Mouse (Mus musculus) kidney, postnatal 14 days (tissue): ENCODE data around the gene Ahnak2.
"Not testable (repeated sequence)": the region's sequence is repeated elsewhere in the genome, so short reads cannot be mapped to it uniquely, and the experiment has no call there.

Experiments used
- DNase-seq: peaks from one replicate; pipeline ENCODE4 v3.0.0; 2022; ENCODE audit warnings: mixed read lengths

The Ahnak2 gene

GRCm38 (mm10) chr12:112801864-112802846, at the start of gene Ahnak2:
Ahnak2 (minus strand) TSS chr12:112802657.
- peak; percentile 61 for DNase-seq

GRCm38 (mm10) chr12:112851116-112851515, 48.7 kb upstream of the Ahnak2 start:
- no peak for DNase-seq

- DNase-seq = no peak
Observed at GRCm38 (mm10) chr12:112850344-112850743, 47.9 kb upstream of the Ahnak2 start.

GRCm38 (mm10) chr12:112849235-112850022, 47.0 kb upstream of the Ahnak2 start:
- DNase-seq = peak; percentile 34

GRCm38 (mm10) chr12:112847880-112848279, 45.4 kb upstream of the Ahnak2 start:
- no peak for DNase-seq

- peak; percentile 89 for DNase-seq
Observed at GRCm38 (mm10) chr12:112843803-112844202, 41.3 kb upstream of the Ahnak2 start.

- DNase-seq = not testable (repeated sequence)
Observed at GRCm38 (mm10) chr12:112842128-112842527, 39.7 kb upstream of the Ahnak2 start.

- not testable (repeated sequence) for DNase-seq
Observed at GRCm38 (mm10) chr12:112841338-112841892, 39.0 kb upstream of the Ahnak2 start.

GRCm38 (mm10) chr12:112840209-112841086, 38.0 kb upstream of the Ahnak2 start:
- DNase-seq = no peak

- no peak for DNase-seq
Observed at GRCm38 (mm10) chr12:112835046-112835445, 32.6 kb upstream of the Ahnak2 start.

GRCm38 (mm10) chr12:112833527-112833926, 31.1 kb upstream of the Ahnak2 start:
- DNase-seq = no peak

- no peak for DNase-seq
Observed at GRCm38 (mm10) chr12:112832411-112832810, 30.0 kb upstream of the Ahnak2 start.

GRCm38 (mm10) chr12:112830570-112830969, 28.1 kb upstream of the Ahnak2 start:
- no peak for DNase-seq

- DNase-seq = no peak
Observed at GRCm38 (mm10) chr12:112830141-112830540, 27.7 kb upstream of the Ahnak2 start.

GRCm38 (mm10) chr12:112829244-112829864, 26.9 kb upstream of the Ahnak2 start, which contains the start of gene Cdca4:
Cdca4 (minus strand) TSS chr12:112829423.
- peak; percentile 99 for DNase-seq

GRCm38 (mm10) chr12:112828501-112829243, 26.2 kb upstream of the Ahnak2 start:
- DNase-seq = no peak

GRCm38 (mm10) chr12:112825901-112826300, 23.4 kb upstream of the Ahnak2 start:
- no peak for DNase-seq

- DNase-seq = no peak
Observed at GRCm38 (mm10) chr12:112823221-112823620, 20.8 kb upstream of the Ahnak2 start.

GRCm38 (mm10) chr12:112822676-112823075, 20.2 kb upstream of the Ahnak2 start:
- no peak for DNase-seq

GRCm38 (mm10) chr12:112821974-112822373, 19.5 kb upstream of the Ahnak2 start:
- no peak for DNase-seq

GRCm38 (mm10) chr12:112821216-112821615, 18.8 kb upstream of the Ahnak2 start:
- DNase-seq = no peak
